Mouse (Mus musculus) limb, embryonic 13.5 days (tissue): ENCODE measurements around the gene Rbl2. TPM values are rescaled to one million over a fixed set of nuclear protein-coding genes. Genes with fewer than 3 reads are reported as not detected.

ENCODE experiments used
- ATAC-seq: fragments of 200-750 bp; cut with Nextera tagmentation; 2 replicates; pipeline ENCODE4 v1.8.0; 2017; ENCODE audit warnings: low read depth, moderate number of reproducible peaks, moderate TSS enrichment; ENCODE audit not compliant: low FRiP score
- H3K27ac ChIP-seq: fragments of 300-500 bp; sonication (generic); 2 replicates; pipeline ENCODE4 v1.5.1; 2015; ENCODE audit warnings: inconsistent platforms, mild to moderate bottlenecking, moderate library complexity
- H3K27me3 ChIP-seq: fragments of 300-500 bp; sonication (generic); 2 replicates; pipeline ENCODE4 v1.6.1; 2015; ENCODE audit warnings: mild to moderate bottlenecking, inconsistent platforms
- H3K36me3 ChIP-seq: fragments of 300-500 bp; sonication (generic); 2 replicates; pipeline ENCODE4 v1.6.1; 2015; ENCODE audit warnings: inconsistent platforms, mild to moderate bottlenecking, moderate library complexity
- H3K4me1 ChIP-seq: fragments of 300-500 bp; sonication (generic); 2 replicates; pipeline ENCODE4 v1.6.1; 2015; ENCODE audit warnings: inconsistent platforms
- H3K4me2 ChIP-seq: fragments of 300-500 bp; sonication (generic); replicated peaks from 2 replicates; pipeline ENCODE4 v1.6.1; 2015; ENCODE audit warnings: inconsistent platforms, mild to moderate bottlenecking, moderate library complexity
- H3K4me3 ChIP-seq: fragments of 300-500 bp; sonication (generic); 2 replicates; pipeline ENCODE4 v1.5.1; 2015; ENCODE audit warnings: moderate library complexity, mild to moderate bottlenecking, inconsistent platforms
- H3K9ac ChIP-seq: fragments of 300-500 bp; sonication (generic); 2 replicates; pipeline ENCODE4 v1.6.1; 2015; ENCODE audit warnings: mild to moderate bottlenecking, inconsistent platforms
- H3K9me3 ChIP-seq: fragments of 300-500 bp; sonication (generic); 2 replicates; pipeline ENCODE4 v1.6.1; 2016; ENCODE audit warnings: inconsistent platforms
- WGBS: fragments of 180-500 bp; shearing (Covaris S2); methylation state at CpG from one replicate; pipeline ENCODE4 v1.1.7; 2015; 5-methylcytosine and 5-hydroxymethylcytosine counted together
- polyA plus RNA-seq: library from polyadenylated mRNA; unstranded; fragments of >200 nt; fragmentation: Nextera tagmentation; extraction: Ambion mirVana; gene quantifications from 2 replicates; pipeline ENCODE4 v1.2.1, GENCODE M21; 2015

Gene Rbl2
- polyA plus RNA-seq, 1 experiment from 2014 or later: 15.8 TPM

- ATAC-seq: no peak
- Histone ChIP-seq H3K4me3 (no peak overlapping the region), H3K9me3 (0 out of 2 replicates have a peak, but pooled peaks cover 4% of the 10 kb centered on the region), H3K4me1 (peaks cover 8% of the 10 kb centered on the region; the same call in 1 of the 2 replicates), H3K27me3 (peaks cover 6% of the 10 kb centered on the region; the same call in 1 of the 2 replicates), H3K27ac (no peak overlapping the region), H3K36me3 (no peaks in the 10 kb centered on the region), H3K9ac (no peak overlapping the region), H3K4me2 (peak overlapping the region; percentile 38)
- 11% methylated on average over 6 of the region's 6 CpGs for WGBS
Measured at GRCm38 (mm10) chr8:91147715-91148114, 77.9 kb downstream of the Rbl2 start.

- 31% methylated on average over 15 of the region's 15 CpGs for WGBS
- peak; percentile 36; the same call in 1 of the 2 replicates for ATAC-seq
- H3K27me3 ChIP-seq: peaks cover 6% of the 10 kb centered on the region; the same call in 1 of the 2 replicates
- peaks cover 8% of the 10 kb centered on the region; the same call in 1 of the 2 replicates for H3K4me1 ChIP-seq
- H3K27ac ChIP-seq: no peak overlapping the region
- no peak overlapping the region for H3K4me3 ChIP-seq
- peak overlapping the region; percentile 23; the same call in 1 of the 2 replicates for H3K4me2 ChIP-seq
- H3K36me3 ChIP-seq: no peaks in the 10 kb centered on the region
- no peak overlapping the region for H3K9ac ChIP-seq
- 0 out of 2 replicates have a peak, but pooled peaks cover 4% of the 10 kb centered on the region for H3K9me3 ChIP-seq
Measured at GRCm38 (mm10) chr8:91148643-91149178, 78.9 kb downstream of the Rbl2 start.

GRCm38 (mm10) chr8:91149298-91149697 lies 79.4 kb downstream of the Rbl2 start:
- Histone ChIP-seq H3K9ac (no peak overlapping the region), H3K4me1 (peaks cover 8% of the 10 kb centered on the region; the same call in 1 of the 2 replicates), H3K4me3 (no peak overlapping the region), H3K36me3 (no peaks in the 10 kb centered on the region), H3K9me3 (peaks cover 8% of the 10 kb centered on the region), H3K4me2 (no peak overlapping the region), H3K27ac (no peak overlapping the region), H3K27me3 (peaks cover 6% of the 10 kb centered on the region; the same call in 1 of the 2 replicates)
- WGBS: 63% methylated on average over 3 of the region's 3 CpGs
- ATAC-seq: no peak

- WGBS: 89% methylated on average over 7 of the region's 7 CpGs
- ATAC-seq: no peak
- H3K36me3 ChIP-seq: no peaks in the 10 kb centered on the region
- H3K9me3 ChIP-seq: peaks cover 8% of the 10 kb centered on the region
- peaks cover 8% of the 10 kb centered on the region; the same call in 1 of the 2 replicates for H3K4me1 ChIP-seq
- H3K27ac ChIP-seq: no peak overlapping the region
- no peak overlapping the region for H3K4me3 ChIP-seq
- no peak overlapping the region for H3K9ac ChIP-seq
- H3K27me3 ChIP-seq: peaks cover 6% of the 10 kb centered on the region; the same call in 1 of the 2 replicates
- no peak overlapping the region for H3K4me2 ChIP-seq
Measured at GRCm38 (mm10) chr8:91151531-91151930, 81.7 kb downstream of the Rbl2 start.

GRCm38 (mm10) chr8:91153831-91154230 lies 84.0 kb downstream of the Rbl2 start:
- Histone ChIP-seq H3K27ac (no peak overlapping the region), H3K27me3 (peaks cover 5% of the 10 kb centered on the region; the same call in 1 of the 2 replicates), H3K4me1 (peaks cover under 1% of the 10 kb centered on the region; the same call in 1 of the 2 replicates), H3K36me3 (no peaks in the 10 kb centered on the region), H3K9me3 (peaks cover 8% of the 10 kb centered on the region), H3K4me3 (no peak overlapping the region), H3K9ac (no peak overlapping the region), H3K4me2 (no peak overlapping the region)
- WGBS: 79% methylated on average over 3 of the region's 3 CpGs
- no peak for ATAC-seq

- H3K4me3 ChIP-seq: no peak overlapping the region
- no peak overlapping the region for H3K4me2 ChIP-seq
- H3K4me1 ChIP-seq: no peaks in the 10 kb centered on the region
- H3K9ac ChIP-seq: no peak overlapping the region
- ATAC-seq: no peak
- H3K27me3 ChIP-seq: no peaks in the 10 kb centered on the region
- no peaks in the 10 kb centered on the region for H3K36me3 ChIP-seq
- peaks cover 8% of the 10 kb centered on the region for H3K9me3 ChIP-seq
- WGBS: 51% methylated on average over 6 of the region's 6 CpGs
- no peak overlapping the region for H3K27ac ChIP-seq
Measured at GRCm38 (mm10) chr8:91154564-91154963, 84.7 kb downstream of the Rbl2 start.

- Histone ChIP-seq H3K4me1 (no peaks in the 10 kb centered on the region), H3K9me3 (peaks cover 10% of the 10 kb centered on the region), H3K9ac (no peak overlapping the region), H3K4me3 (no peak overlapping the region), H3K36me3 (no peaks in the 10 kb centered on the region), H3K27ac (no peak overlapping the region), H3K4me2 (no peak overlapping the region), H3K27me3 (no peaks in the 10 kb centered on the region)
- WGBS: 93% methylated on average over 10 of the region's 10 CpGs
- ATAC-seq: no peak
Measured at GRCm38 (mm10) chr8:91158617-91159016, 88.8 kb downstream of the Rbl2 start.

GRCm38 (mm10) chr8:91159959-91160800 lies 90.3 kb downstream of the Rbl2 start:
- Histone ChIP-seq H3K27me3 (no peaks in the 10 kb centered on the region), H3K4me1 (no peaks in the 10 kb centered on the region), H3K9me3 (peaks cover 8% of the 10 kb centered on the region), H3K4me2 (no peak overlapping the region), H3K4me3 (no peak overlapping the region), H3K27ac (no peak overlapping the region), H3K36me3 (no peaks in the 10 kb centered on the region), H3K9ac (no peak overlapping the region)
- no peak for ATAC-seq
- 73% methylated on average over 15 of the region's 15 CpGs for WGBS

GRCm38 (mm10) chr8:91170152-91170551 lies 100.3 kb downstream of the Rbl2 start:
- H3K9ac ChIP-seq: no peak overlapping the region
- H3K27ac ChIP-seq: no peak overlapping the region
- peaks cover 23% of the 10 kb centered on the region for H3K4me1 ChIP-seq
- no peak for ATAC-seq
- H3K27me3 ChIP-seq: peaks cover 20% of the 10 kb centered on the region
- H3K4me2 ChIP-seq: no peak overlapping the region
- H3K9me3 ChIP-seq: peaks cover 3% of the 10 kb centered on the region; the same call in 1 of the 2 replicates
- no peaks in the 10 kb centered on the region for H3K36me3 ChIP-seq
- WGBS: 60% methylated on average over 6 of the region's 6 CpGs
- H3K4me3 ChIP-seq: no peak overlapping the region

GRCm38 (mm10) chr8:91170914-91171313 lies 101.1 kb downstream of the Rbl2 start:
- no peak for ATAC-seq
- peaks cover 23% of the 10 kb centered on the region for H3K4me1 ChIP-seq
- no peak overlapping the region for H3K9ac ChIP-seq
- H3K4me2 ChIP-seq: peak overlapping the region; percentile 36; the same call in 1 of the 2 replicates
- no peak overlapping the region for H3K27ac ChIP-seq
- H3K27me3 ChIP-seq: peaks cover 20% of the 10 kb centered on the region
- 32% methylated on average over 14 of the region's 14 CpGs for WGBS
- no peaks in the 10 kb centered on the region for H3K36me3 ChIP-seq
- no peaks in the 10 kb centered on the region for H3K9me3 ChIP-seq
- no peak overlapping the region for H3K4me3 ChIP-seq

- Histone ChIP-seq H3K4me3 (no peak overlapping the region), H3K4me2 (peak overlapping the region; percentile 34), H3K27me3 (peaks cover 20% of the 10 kb centered on the region), H3K36me3 (no peaks in the 10 kb centered on the region), H3K9ac (no peak overlapping the region), H3K9me3 (no peaks in the 10 kb centered on the region), H3K4me1 (peaks cover 23% of the 10 kb centered on the region), H3K27ac (no peak overlapping the region)
- ATAC-seq: peak; percentile 54; the same call in 1 of the 2 replicates
- WGBS: 11% methylated on average over 13 of the region's 13 CpGs
Measured at GRCm38 (mm10) chr8:91171605-91172004, 101.7 kb downstream of the Rbl2 start.
